Mouse (Mus musculus) lung, embryonic 14.5 days (tissue): ENCODE data around the gene Gm9857. TPM values are rescaled to one million over a fixed set of nuclear protein-coding genes. Genes with fewer than 3 reads are reported as not detected.

Source experiments
- ATAC-seq: fragments of 200-750 bp; cut with Nextera tagmentation; 2 replicates; pipeline ENCODE4 v1.8.0; 2017; ENCODE audit warnings: mild to moderate bottlenecking, moderate TSS enrichment, moderate library complexity; ENCODE audit not compliant: insufficient read depth
- DNase-seq: peaks from one replicate; pipeline ENCODE4 v3.0.0-alpha.2; 2015
- H3K27ac ChIP-seq: fragments of 300-500 bp; sonication (generic); 2 replicates; pipeline ENCODE4 v1.5.1; 2014; ENCODE audit warnings: low read depth, mild to moderate bottlenecking, moderate library complexity
- H3K27me3 ChIP-seq: fragments of 300-500 bp; sonication (generic); 2 replicates; pipeline ENCODE4 v1.6.1; 2014; ENCODE audit warnings: low read length, control low read depth; ENCODE audit not compliant: insufficient read depth
- H3K36me3 ChIP-seq: fragments of 300-500 bp; sonication (generic); 2 replicates; pipeline ENCODE4 v1.6.1; 2014; ENCODE audit warnings: control low read depth; ENCODE audit not compliant: insufficient read depth
- H3K4me1 ChIP-seq: fragments of 300-500 bp; sonication (generic); 2 replicates; pipeline ENCODE4 v1.6.1; 2014; ENCODE audit warnings: antibody characterized with exemption, control low read depth; ENCODE audit not compliant: insufficient read depth
- H3K4me2 ChIP-seq: fragments of 300-500 bp; sonication (generic); 2 replicates; pipeline ENCODE4 v1.6.1; 2014; ENCODE audit warnings: mild to moderate bottlenecking
- H3K4me3 ChIP-seq: fragments of 300-500 bp; sonication (generic); 2 replicates; pipeline ENCODE4 v1.5.1; 2014; ENCODE audit warnings: low read depth, low read length
- H3K9ac ChIP-seq: fragments of 300-500 bp; sonication (generic); 2 replicates; pipeline ENCODE4 v1.6.1; 2014
- H3K9me3 ChIP-seq: fragments of 300-500 bp; sonication (generic); 2 replicates; pipeline ENCODE4 v1.6.1; 2016; ENCODE audit warnings: low read depth, low read length, control low read depth
- CTCF ChIP-seq: IDR thresholded peaks from 2 replicates; pipeline ENCODE4 v1.5.1; 2016; ENCODE audit warnings: antibody characterized with exemption, low read depth
- WGBS: fragments of 180-500 bp; shearing (Covaris S2); extraction: QIAGEN DNeasy Blood & Tissue Kit; methylation state at CpG from one replicate; pipeline ENCODE4 v1.1.7; 2014; 5-methylcytosine and 5-hydroxymethylcytosine counted together
- polyA plus RNA-seq: library from polyadenylated mRNA; unstranded; fragments of >200 nt; fragmentation: Nextera tagmentation; extraction: Ambion mirVana; gene quantifications from 2 replicates; pipeline ENCODE4 v1.2.1, GENCODE M21; 2014

Gm9857 gene
- polyA plus RNA-seq, 1 experiment from 2014 or later, result not detected

DNA sequence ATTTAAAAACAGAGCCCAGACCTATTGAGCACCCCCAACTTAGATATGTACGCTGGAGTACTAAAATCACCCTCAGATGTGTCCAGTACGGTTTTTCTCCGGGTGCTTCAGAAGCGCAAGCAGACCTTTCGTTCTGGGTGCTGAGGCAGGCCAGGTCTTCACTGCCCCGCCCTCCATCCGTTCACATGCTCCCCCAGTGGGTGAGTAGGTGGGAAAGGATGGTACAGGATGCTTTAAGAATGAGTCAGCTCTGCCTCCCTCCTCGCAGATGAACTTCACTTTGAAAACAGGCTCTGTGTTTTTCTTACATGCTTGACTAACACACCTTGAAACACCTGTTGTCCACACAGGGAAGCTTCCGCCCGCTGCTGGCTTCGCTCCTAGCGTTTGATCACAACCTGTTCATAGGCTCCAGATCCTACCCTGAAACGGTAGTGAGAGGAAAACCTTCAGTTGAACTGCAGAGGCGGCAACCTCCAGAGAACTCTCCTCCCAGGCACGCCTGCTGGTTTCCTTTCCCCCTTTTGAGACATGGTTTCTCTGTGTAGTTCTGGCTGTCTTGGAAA lies 34.8 kb upstream of the Gm9857 start:
- Histone ChIP-seq H3K9ac (no peak overlapping the region), H3K4me2 (no peak overlapping the region), H3K27ac (no peak overlapping the region), H3K36me3 (peaks cover 49% of the 10 kb centered on the region), H3K9me3 (no peaks in the 10 kb centered on the region), H3K4me1 (no peaks in the 10 kb centered on the region), H3K4me3 (no peak overlapping the region), H3K27me3 (no peaks in the 10 kb centered on the region)
- ATAC-seq (no peak), DNase-seq (no peak)
- WGBS, result 83% methylated on average over 15 of the region's 15 CpGs
- no peak for TF ChIP-seq CTCF

DNA sequence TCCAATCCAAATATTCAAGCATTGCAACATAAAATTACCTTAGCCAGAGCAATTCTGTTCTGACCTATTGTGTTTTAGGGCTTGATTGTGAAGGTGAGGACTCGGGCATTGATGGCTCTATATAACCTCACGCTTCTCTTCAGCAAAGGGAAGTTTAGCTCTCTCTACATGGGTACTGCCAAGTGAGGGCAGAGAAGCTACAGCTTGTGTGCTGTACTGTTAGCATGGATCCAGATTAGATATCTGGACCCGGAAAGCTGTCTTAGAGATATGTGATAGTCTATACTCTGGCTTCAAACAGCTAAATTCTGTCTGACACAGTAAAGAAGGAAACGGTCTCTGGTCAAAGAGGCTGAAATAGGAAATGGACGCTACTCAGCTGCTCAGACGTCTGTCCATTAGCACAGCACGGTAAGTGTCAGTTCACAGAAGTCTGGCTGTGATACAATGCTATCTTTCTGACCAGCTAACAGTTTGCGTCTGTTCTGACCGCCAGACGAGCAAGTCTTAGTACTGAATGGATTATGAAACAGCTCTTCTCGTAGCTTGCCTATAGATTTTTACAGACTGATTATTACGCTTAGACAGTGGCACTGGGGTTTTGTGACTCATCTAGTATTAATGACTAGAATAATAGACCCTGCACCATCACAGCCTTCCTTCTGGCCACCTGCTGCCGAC lies 33.9 kb upstream of the Gm9857 start:
- Histone ChIP-seq H3K36me3 (peaks cover 40% of the 10 kb centered on the region), H3K9ac (no peak overlapping the region), H3K4me3 (no peak overlapping the region), H3K27ac (no peak overlapping the region), H3K4me1 (no peaks in the 10 kb centered on the region), H3K27me3 (no peaks in the 10 kb centered on the region), H3K9me3 (no peaks in the 10 kb centered on the region), H3K4me2 (no peak overlapping the region)
- ATAC-seq (no peak), DNase-seq (no peak)
- WGBS, result 82% methylated on average over 13 of the region's 13 CpGs
- TF ChIP-seq CTCF, result no peak

DNA sequence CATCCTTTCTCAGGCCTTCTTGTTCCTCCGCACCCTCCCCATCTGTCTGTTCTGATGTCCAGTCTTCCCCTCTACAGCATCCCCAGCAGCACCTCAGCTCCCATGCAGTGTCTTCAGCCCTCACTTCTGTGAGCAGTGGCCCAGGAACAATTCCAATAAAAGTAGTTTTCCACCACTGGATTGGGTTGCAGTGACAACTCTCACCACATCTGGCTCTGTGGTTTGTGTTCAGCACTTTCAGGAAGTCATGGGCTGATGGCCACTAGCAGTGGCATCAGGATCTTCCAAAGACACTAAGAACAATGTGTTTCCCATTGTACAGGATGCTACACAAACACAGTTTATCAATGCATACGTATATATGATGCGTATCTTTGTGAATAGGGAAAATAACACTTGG lies 25.8 kb upstream of the Gm9857 start:
- H3K9ac ChIP-seq, result no peak overlapping the region
- no peak overlapping the region for H3K27ac ChIP-seq
- no peak overlapping the region for H3K4me2 ChIP-seq
- TF ChIP-seq CTCF, result no peak
- no peaks in the 10 kb centered on the region for H3K9me3 ChIP-seq
- WGBS, result 84% methylated on average over 3 of the region's 3 CpGs
- no peaks in the 10 kb centered on the region for H3K27me3 ChIP-seq
- no peaks in the 10 kb centered on the region; the same call in 1 of the 2 replicates for H3K4me1 ChIP-seq
- no peak overlapping the region for H3K4me3 ChIP-seq
- ATAC-seq (no peak), DNase-seq (no peak)
- H3K36me3 ChIP-seq, result peaks cover 4% of the 10 kb centered on the region; the same call in 1 of the 2 replicates

DNA sequence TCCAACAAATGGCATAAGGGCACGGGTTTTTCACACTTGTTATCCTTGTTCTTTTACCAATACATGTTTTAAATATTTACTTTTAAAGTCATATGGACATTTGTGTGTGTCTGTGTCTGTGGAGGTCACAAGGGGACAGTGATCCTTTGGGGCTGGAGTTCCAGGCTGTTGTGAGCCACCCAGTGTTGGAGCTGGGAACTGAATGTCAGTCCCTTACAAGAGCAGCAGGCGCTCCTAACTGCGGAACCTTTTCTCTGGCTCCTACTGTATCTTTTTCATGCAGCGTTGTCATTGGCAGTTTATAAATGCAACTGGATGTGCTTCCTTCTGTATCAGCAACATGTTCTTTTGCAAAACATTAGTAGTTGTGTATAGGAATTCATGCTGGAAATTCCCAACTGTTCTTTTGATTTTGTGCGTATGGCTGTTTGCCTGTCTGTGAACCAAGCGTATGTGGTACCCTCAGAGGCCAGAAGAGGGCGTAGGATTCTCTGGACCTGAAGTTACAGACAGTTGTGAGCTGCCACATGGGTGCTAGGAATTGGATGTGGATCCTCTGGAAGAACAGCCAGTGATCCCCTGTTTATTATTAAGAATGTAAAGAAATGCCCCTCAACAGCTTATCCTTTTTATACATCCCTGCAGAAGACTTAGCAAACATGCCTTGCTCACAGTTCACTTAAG lies 24.3 kb upstream of the Gm9857 start:
- WGBS, result 68% methylated on average over 7 of the region's 7 CpGs
- TF ChIP-seq CTCF, result peak; percentile 38; the same call in 1 of the 2 replicates
- no peak overlapping the region for H3K4me3 ChIP-seq

DNA sequence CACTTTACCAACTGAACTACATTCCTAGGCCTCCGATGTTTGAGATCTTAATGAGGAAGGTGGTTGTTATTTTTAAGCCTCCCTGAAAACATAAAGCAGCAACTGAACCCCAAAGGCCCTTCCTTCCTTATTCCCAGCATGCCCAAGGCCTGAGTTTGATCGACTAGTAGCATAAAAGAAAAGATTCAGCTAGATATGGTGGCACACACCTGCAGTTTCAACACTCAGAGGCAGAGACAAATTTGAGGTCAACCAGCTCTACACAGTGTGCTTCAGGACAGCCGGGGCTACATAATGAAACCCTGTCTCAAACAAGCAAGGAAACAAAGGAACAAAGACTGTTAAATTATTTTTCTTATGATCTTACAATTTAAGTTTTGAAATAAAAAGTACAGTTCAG lies 23.5 kb upstream of the Gm9857 start:
- ATAC-seq (no peak), DNase-seq (no peak)
- Histone ChIP-seq H3K9ac (no peak overlapping the region), H3K4me1 (no peaks in the 10 kb centered on the region; the same call in 1 of the 2 replicates), H3K9me3 (no peaks in the 10 kb centered on the region), H3K4me3 (no peak overlapping the region), H3K27ac (no peak overlapping the region), H3K4me2 (no peak overlapping the region), H3K36me3 (no peaks in the 10 kb centered on the region), H3K27me3 (no peaks in the 10 kb centered on the region)
- WGBS, result 79% methylated on average over 3 of the region's 3 CpGs
- no peak for TF ChIP-seq CTCF

More for the DNA sequence above, 24.3 kb upstream of the Gm9857 start:
- Histone ChIP-seq H3K36me3 (no peaks in the 10 kb centered on the region), H3K9me3 (no peaks in the 10 kb centered on the region), H3K4me1 (no peaks in the 10 kb centered on the region; the same call in 1 of the 2 replicates), H3K27ac (no peak overlapping the region), H3K4me2 (no peak overlapping the region), H3K9ac (no peak overlapping the region), H3K27me3 (no peaks in the 10 kb centered on the region)
- peak; percentile 28 for DNase-seq
- no peak for ATAC-seq

DNA sequence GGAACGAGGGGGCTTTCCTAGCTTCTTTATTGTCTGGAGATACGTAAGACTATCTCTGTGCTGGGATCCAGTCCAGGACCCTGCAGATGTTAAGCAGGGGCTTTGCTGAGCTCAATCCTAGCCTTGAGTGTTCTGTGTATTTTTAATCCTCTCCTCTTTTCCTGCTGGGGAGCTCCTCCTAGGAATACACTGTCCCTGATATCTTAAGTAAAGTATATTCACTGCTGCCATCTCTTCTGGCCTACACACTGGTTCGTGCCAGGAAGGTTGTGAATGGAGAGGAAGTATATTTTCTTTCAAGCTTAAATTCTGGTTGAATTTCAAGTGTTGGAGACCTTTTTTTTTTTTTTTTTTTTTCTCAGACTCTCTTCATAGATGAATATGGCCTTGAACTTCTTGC lies 23.0 kb upstream of the Gm9857 start:
- Histone ChIP-seq H3K36me3 (no peaks in the 10 kb centered on the region), H3K4me2 (no peak overlapping the region), H3K4me1 (no peaks in the 10 kb centered on the region; the same call in 1 of the 2 replicates), H3K9ac (no peak overlapping the region), H3K27me3 (no peaks in the 10 kb centered on the region), H3K4me3 (no peak overlapping the region), H3K27ac (no peak overlapping the region), H3K9me3 (no peaks in the 10 kb centered on the region)
- no peak for DNase-seq
- TF ChIP-seq CTCF, result no peak
- no peak for ATAC-seq
- WGBS, result 82% methylated on average over 3 of the region's 3 CpGs

DNA sequence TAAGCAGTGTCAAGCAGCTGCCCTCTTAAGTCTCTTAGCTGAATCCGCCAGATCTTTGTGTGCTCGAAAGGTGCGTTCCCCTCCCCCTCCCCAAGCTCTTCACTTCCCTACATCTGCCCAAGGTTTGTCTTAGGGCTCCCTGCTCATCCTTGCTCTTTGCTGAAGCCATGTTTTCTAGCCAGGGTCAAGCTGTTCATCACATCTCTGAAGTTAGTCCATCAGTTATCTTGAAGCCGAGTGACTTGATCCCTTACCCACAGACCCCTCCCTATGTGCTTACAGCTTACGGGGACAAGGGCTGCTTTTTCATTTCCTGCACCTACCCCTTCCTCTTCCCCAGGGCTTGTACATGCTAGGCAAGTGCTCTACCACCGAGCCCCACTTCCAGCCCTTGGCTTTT lies 21.4 kb upstream of the Gm9857 start:
- ATAC-seq (peak; percentile 18; the same call in 1 of the 2 replicates), DNase-seq (peak; percentile 12)
- no peaks in the 10 kb centered on the region for H3K36me3 ChIP-seq
- no peaks in the 10 kb centered on the region for H3K9me3 ChIP-seq
- no peaks in the 10 kb centered on the region; the same call in 1 of the 2 replicates for H3K4me1 ChIP-seq
- no peak overlapping the region for H3K9ac ChIP-seq
- no peak overlapping the region for H3K4me3 ChIP-seq
- no peak for TF ChIP-seq CTCF
- H3K4me2 ChIP-seq, result peak overlapping the region; percentile 23
- no peak overlapping the region for H3K27ac ChIP-seq
- WGBS, result 24% methylated on average over 6 of the region's 6 CpGs
- no peaks in the 10 kb centered on the region for H3K27me3 ChIP-seq
